Mouse (Mus musculus) erythroblast, embryonic 14.5 days (primary cell): ENCODE results near the gene Pdcd1lg2.

Experiments used
- GATA1 ChIP-seq: IDR thresholded peaks from 2 replicates; pipeline ENCODE4 v1.6.1; 2012; ENCODE audit warnings: low read length, inconsistent platforms, mixed read lengths
- TAL1 ChIP-seq: IDR thresholded peaks from 3 replicates; pipeline ENCODE4 v1.6.1; 2012; ENCODE audit warnings: low read length, inconsistent platforms, mixed read lengths

DNA sequence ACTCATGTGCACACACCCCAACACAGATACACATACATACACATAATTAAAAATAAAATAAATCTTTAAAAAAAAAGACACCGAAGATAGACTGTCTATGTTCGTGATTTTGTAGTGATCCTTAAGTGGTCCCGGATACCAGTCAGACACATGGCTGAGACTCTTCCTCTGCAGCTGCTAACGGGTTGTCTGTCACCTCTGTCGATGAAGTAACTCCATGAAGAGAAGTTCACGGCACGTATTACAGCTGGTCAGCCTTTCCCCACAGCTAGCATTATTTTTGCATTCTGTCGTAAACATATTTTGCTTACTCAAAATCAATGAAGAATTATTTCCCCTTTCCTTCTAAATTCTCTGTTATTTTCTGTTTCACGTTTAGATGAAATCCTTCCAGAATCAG is 17.4 kb upstream of the Pdcd1lg2 start:
- TF ChIP-seq TAL1 (no peak), GATA1 (no peak)
